Mouse (Mus musculus) erythroblast, embryonic 14.5 days (primary cell): ENCODE data around the gene Gm48551. TPM values are rescaled to one million over a fixed set of nuclear protein-coding genes. Genes with fewer than 3 reads are reported as not detected.

Experiments
- H3K27me3 ChIP-seq: 2 replicates; pipeline ENCODE4 v1.6.1; 2012; ENCODE audit warnings: inconsistent platforms; ENCODE audit not compliant: control insufficient read depth
- H3K36me3 ChIP-seq: 2 replicates; pipeline ENCODE4 v1.6.1; 2012; ENCODE audit warnings: mild to moderate bottlenecking, inconsistent platforms; ENCODE audit not compliant: control insufficient read depth
- H3K4me1 ChIP-seq: 2 replicates; pipeline ENCODE4 v1.6.1; 2012; ENCODE audit warnings: inconsistent platforms; ENCODE audit not compliant: control insufficient read depth
- H3K4me3 ChIP-seq: replicated peaks from 2 replicates; pipeline ENCODE3; 2012; ENCODE audit warnings: moderate library complexity, mild to moderate bottlenecking, inconsistent platforms
- H3K9me3 ChIP-seq: 2 replicates; pipeline ENCODE4 v1.6.1; 2012; ENCODE audit warnings: low read length, inconsistent platforms, mixed read lengths; ENCODE audit not compliant: control insufficient read depth
- GATA1 ChIP-seq: IDR thresholded peaks from 2 replicates; pipeline ENCODE4 v1.6.1; 2012; ENCODE audit warnings: low read length, inconsistent platforms, mixed read lengths
- TAL1 ChIP-seq: IDR thresholded peaks from 3 replicates; pipeline ENCODE4 v1.6.1; 2012; ENCODE audit warnings: low read length, inconsistent platforms, mixed read lengths
- polyA plus RNA-seq: library from polyadenylated mRNA; stranded (reverse); fragments of >175 nt; gene quantifications from 2 replicates; pipeline ENCODE4 v1.2.3, GENCODE M21; 2012

Gene Gm48551
- polyA plus RNA-seq, 1 experiment, result 0.20 TPM

DNA sequence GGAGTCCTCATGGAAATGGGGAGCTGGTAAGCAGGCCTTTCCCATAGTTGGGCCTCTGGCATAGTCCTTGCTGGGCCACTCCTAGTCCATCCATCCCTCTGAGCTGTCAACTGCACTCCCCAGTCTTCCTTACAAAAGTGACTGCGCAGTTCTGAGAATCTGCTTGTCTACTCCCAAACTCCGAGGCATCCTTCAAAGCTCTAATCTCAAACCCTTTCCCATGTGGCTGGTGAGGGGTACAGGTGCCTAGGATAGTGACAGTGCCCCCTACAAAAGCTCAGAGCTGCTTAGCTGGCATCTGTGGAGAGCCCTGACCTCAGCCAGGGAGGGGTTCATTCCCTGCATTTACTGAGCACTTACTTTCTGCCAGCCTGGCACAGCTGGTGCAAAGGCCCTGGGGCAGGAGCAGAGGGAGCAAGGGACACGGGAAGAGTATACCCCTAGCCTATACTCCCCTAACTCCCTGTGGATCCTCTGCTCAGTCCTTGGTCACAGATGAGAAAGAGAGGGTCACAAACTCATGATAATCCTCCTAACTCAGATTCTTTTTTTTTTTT is 38.5 kb downstream of the Gm48551 start:
- peaks cover 56% of the 10 kb centered on the region for H3K27me3 ChIP-seq
- peaks cover 12% of the 10 kb centered on the region for H3K4me1 ChIP-seq
- H3K9me3 ChIP-seq, result no peaks in the 10 kb centered on the region
- H3K4me3 ChIP-seq, result no peak overlapping the region
- TF ChIP-seq GATA1 (no peak), TAL1 (no peak)
- no peaks in the 10 kb centered on the region; the same call in 1 of the 2 replicates for H3K36me3 ChIP-seq

DNA sequence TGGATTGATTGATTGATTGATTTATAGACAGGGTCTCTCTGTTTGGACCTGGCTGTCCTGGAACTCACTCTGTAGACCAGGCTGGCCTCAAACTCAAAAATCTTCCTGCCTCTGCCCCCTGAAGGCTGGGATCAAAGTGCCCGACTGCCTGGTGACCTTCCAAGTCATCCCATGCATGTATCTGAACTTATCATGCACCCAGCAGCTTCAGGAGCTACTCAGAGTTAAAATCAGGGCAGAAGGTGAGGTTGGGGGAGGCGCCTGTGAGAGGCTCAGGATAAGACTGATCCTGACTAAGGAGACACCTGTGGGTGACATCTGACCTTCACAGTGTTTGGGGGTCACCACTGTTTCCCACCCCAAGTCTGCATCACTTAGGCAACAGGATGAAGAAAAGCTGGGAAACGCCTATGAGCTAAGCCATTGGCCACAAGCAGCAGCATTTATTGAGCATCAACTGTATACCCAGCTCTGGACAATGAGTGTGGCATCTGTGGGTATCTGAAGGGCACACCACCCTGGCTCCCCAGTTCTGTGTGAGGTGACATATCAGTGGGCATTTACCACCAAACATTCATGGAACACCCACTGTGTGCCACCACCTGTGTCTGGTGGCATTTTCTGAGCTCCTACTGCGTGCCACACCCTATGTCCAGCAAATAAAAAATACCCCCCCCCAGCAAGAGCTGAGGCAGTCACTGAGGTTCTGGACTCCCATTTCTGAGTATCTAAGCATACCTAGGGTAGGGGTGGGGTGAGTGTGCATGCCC is 39.4 kb downstream of the Gm48551 start:
- Histone ChIP-seq H3K36me3 (no peaks in the 10 kb centered on the region; the same call in 1 of the 2 replicates), H3K9me3 (no peaks in the 10 kb centered on the region; the same call in 1 of the 2 replicates), H3K27me3 (peaks cover 64% of the 10 kb centered on the region), H3K4me1 (peaks cover 12% of the 10 kb centered on the region), H3K4me3 (no peak overlapping the region)
- TF ChIP-seq TAL1 (no peak), GATA1 (no peak)

DNA sequence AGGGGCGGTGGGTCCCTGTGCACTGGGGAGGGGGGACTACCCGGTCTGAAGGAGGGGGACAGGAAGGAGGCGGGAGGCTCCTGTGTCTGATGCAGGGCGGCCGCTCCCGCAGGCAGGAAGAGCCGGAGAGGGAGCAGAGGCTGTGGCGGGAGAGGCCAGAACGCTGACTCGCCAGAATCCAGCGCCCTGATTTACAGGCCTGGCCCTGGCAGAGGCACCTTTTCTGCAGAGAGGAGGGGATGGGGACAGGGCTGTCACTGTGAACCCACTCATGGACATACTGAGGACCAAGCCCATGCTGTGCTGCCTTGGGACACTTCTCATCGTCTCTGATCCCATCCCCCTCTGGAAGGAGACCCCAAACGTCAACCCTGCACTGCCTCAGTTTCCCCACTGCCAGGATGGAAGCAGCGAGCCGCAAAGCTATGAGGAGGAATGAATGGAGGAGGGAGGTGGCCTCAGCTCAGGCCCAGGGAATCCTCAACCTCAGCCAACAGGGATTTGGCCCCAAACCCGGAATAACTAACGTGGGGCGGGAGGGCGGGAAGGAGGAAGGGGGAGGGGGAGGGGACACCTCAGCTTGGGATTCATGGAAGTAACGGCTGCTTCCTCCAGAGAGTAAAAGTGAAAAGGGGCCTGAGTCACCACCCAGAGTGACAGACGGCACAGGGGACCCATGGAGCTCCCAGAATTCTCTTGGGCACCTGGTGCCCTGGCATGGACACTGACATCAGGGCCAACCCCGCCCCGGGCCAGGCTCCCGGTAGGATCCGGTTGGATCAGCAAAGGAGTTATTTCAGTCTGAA is 40.2 kb downstream of the Gm48551 start:
- H3K36me3 ChIP-seq, result no peaks in the 10 kb centered on the region; the same call in 1 of the 2 replicates
- H3K4me1 ChIP-seq, result peaks cover 14% of the 10 kb centered on the region
- H3K27me3 ChIP-seq, result peaks cover 68% of the 10 kb centered on the region

DNA sequence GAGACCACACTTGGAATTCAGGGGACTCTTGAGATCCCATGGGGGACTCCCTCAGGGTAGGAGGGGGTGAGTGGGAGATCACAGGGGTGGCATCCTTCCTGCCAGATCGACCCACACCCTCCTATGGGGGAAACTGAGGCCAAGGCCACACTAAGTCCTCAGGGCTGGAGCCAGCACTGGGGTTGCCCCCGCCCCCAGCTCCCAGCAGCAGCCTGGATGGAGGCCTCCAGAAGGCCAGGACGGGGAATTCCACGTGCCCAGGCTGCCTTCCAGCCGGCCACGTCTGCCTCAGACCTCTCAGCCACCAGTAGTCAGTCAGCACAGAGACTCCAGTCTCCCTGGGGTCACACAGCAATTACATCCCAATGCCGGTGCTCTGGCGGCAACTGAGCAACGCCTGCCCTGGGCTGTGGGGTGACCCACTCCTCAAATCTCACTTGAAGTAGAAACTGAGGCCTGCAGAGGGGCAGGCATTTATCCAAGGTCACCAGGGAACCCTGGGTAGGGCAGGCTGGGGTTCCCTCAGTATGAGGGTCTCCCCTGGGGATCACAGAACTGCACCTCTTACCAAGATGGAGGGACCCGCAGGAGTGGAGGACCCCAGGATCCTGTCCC is 41.1 kb downstream of the Gm48551 start:
- no peaks in the 10 kb centered on the region; the same call in 1 of the 2 replicates for H3K9me3 ChIP-seq
- H3K36me3 ChIP-seq, result no peaks in the 10 kb centered on the region; the same call in 1 of the 2 replicates
- peaks cover 22% of the 10 kb centered on the region for H3K4me1 ChIP-seq
- TF ChIP-seq GATA1 (no peak), TAL1 (no peak)
- H3K27me3 ChIP-seq, result peaks cover 77% of the 10 kb centered on the region
- H3K4me3 ChIP-seq, result no peak overlapping the region

More for the DNA sequence above, 40.2 kb downstream of the Gm48551 start:
- TF ChIP-seq TAL1, result no peak
- no peak for TF ChIP-seq GATA1
- no peaks in the 10 kb centered on the region; the same call in 1 of the 2 replicates for H3K9me3 ChIP-seq
- H3K4me3 ChIP-seq, result no peak overlapping the region

DNA sequence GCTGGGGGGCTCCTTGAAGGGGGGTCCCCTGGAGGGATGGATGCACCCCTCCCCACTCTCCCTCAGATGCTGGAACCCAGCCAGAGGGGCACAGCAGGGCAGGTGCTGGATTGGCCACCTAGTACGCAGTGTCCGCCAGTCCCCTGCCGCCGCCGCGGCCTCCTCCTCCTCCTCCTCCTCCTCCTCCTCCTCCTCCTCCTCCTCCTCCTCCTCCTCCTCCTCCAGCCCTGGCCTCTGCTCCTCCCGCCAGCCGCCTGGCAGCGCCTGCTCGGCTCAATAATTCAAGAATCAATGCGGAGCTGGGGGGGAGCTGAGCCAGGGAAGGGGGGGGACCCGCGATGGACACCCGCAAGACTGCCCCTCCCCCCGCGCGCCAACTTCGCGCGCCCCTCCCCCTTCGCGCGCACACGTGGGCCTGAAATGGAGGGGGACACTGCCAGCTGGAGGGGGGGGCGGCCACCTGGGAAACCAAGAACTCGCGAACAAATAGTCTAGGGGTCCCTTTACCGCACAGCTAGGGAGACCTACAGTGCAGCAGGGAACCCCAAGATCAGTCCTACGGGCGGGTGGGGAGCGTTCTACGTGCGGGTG is 41.9 kb downstream of the Gm48551 start:
- H3K36me3 ChIP-seq, result no peaks in the 10 kb centered on the region
- H3K9me3 ChIP-seq, result no peaks in the 10 kb centered on the region; the same call in 1 of the 2 replicates
- H3K4me3 ChIP-seq, result peak overlapping the region; percentile 48
- H3K27me3 ChIP-seq, result peaks cover 86% of the 10 kb centered on the region
- peaks cover 30% of the 10 kb centered on the region for H3K4me1 ChIP-seq
- TF ChIP-seq TAL1, result no peak
- TF ChIP-seq GATA1, result no peak

DNA sequence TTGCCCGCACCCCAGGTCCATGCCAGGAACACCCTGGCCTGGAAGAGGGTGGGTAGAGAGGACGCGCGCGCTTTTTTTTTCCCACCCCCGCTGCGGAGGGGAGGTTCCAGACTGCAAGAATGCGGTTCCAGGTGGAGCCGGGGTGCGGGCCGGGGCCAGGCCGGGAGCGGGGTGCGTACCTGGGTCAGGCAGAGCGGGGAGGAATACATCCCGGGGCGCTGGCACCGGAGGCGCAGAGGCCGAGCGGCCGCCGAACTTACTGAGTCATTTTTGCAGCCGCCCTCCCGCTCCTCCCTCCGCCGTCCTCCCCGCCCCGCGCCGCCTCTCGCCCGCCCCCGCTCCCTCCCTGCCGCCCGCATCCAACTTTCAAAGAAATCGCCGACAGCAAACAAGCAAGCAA is 42.6 kb downstream of the Gm48551 start:
- TF ChIP-seq GATA1 (no peak), TAL1 (no peak)
- Histone ChIP-seq H3K9me3 (peaks cover 2% of the 10 kb centered on the region; the same call in 1 of the 2 replicates), H3K36me3 (no peaks in the 10 kb centered on the region), H3K4me3 (peak overlapping the region; percentile 48), H3K27me3 (peaks cover 93% of the 10 kb centered on the region), H3K4me1 (peaks cover 35% of the 10 kb centered on the region)

DNA sequence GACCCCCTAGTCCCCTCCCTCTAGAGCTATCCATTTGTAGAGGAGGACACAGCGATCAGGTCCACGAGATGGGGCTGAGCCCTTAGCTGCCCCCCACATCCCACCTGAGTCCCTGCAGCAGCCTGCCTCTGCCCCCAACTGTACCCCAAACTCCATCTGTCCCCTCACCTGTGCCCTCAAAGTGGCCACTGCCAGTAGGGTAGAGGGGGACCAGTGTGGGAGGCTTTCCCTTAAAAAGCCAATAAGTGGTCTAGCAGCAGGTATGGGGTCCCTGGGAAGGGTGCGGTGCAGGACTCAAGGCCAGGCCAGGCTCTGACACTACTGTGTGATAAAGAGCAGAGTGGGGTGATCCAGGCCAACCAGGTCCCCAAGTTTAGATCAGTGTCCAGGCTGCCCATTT is 43.1 kb downstream of the Gm48551 start:
- peaks cover 36% of the 10 kb centered on the region for H3K4me1 ChIP-seq
- H3K27me3 ChIP-seq, result peaks cover 94% of the 10 kb centered on the region
- H3K4me3 ChIP-seq, result no peak overlapping the region

DNA sequence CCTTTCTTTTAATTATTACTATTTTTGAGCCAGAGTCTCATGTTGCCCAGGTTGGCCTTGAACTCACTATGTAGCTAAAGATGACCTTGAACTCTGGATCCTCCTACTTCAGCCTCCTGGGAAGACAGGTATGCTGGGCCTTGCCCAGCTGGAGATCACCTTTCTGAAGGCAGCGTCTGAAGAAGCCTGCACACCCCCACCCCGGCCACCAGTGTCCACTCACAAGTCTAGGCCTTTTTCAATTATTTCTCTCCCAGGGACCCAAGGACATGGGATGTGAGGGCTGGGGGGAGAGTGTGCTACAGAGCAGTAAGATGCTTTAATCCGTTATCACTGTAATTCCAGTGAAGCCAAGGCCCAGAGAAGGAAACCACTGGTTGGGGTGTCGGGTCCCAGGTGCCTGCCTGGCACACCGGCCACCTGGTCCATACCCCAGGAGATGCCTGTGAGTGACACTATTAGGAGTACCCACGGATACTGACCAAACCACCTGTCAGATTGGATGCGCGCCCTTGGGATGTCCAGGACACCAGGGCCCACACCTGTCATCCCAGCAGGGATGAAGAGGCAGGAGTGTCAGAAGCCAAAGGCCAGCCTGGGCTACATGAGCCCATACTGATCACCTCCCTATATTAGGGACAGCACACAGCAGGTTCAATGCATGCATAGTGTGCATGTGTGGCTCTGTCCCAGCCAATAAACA is 43.7 kb downstream of the Gm48551 start:
- Histone ChIP-seq H3K4me3 (no peak overlapping the region), H3K9me3 (peaks cover 2% of the 10 kb centered on the region; the same call in 1 of the 2 replicates), H3K4me1 (peaks cover 41% of the 10 kb centered on the region), H3K27me3 (peaks cover 95% of the 10 kb centered on the region), H3K36me3 (no peaks in the 10 kb centered on the region)
- TF ChIP-seq GATA1 (no peak), TAL1 (no peak)

More for the DNA sequence above, 43.1 kb downstream of the Gm48551 start:
- TF ChIP-seq TAL1 (no peak), GATA1 (no peak)
- H3K9me3 ChIP-seq, result peaks cover 2% of the 10 kb centered on the region; the same call in 1 of the 2 replicates
- H3K36me3 ChIP-seq, result no peaks in the 10 kb centered on the region
